25 mouse cellular contexts compared by ENCODE assay signal in the genomic region with DNA sequence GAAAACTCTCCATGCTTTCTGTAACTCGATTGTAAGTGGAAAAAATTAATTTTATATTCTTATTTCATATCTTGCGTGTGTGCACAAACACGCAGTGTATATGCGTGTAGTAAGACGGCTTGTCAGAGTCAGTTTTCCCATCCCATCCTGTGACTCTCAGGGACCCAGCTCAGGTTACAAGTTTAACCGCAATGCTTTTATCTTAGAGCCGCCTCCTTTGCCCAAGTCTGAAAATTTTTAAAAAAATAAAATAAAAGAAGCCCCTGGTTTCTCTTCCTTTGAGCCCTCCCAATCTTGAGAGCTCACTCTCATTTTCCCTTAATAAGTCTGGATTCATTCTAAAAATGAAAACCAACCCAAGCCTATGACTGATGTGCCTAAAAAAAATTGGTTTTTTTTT.
DNase-seq lines count a peak whose midpoint lies in the region; ATAC-seq and TF ChIP-seq lines count a peak whose summit lies in the region.
"Had no signal": no experiment of that assay in that cellular context is flagged by ENCODE, and none has a peak within 500 bp of the region (broad histone marks: within the 10 kb centered on the region; RNA-seq: fewer than 3 reads in every experiment).

No protein-coding gene starts in this region.

- peak; percentile 46; the same call in 1 of the 2 replicates for ATAC-seq in hindbrain, embryonic 11.5 days (ENCODE audit: low FRiP score)
- no peak for ATAC-seq in hindbrain, postnatal 0 days
- ATAC-seq in midbrain, embryonic 16.5 days, result no peak

- WGBS in hindbrain, embryonic 11.5 days, result 17% methylated on average over 7 of the region's 7 CpGs
- WGBS in hindbrain, postnatal 0 days, result 21% methylated on average over 7 of the region's 7 CpGs
- WGBS in midbrain, embryonic 10.5 days, result 23% methylated on average over 7 of the region's 7 CpGs
- 11% methylated on average over 7 of the region's 7 CpGs for whole genome bisulfite sequencing in midbrain, embryonic 16.5 days

- TF ChIP-seq CTCF in hindbrain, postnatal 0 days (IDR thresholded peaks at IDR 0.05; ENCODE audit: low read depth), result no peak

- H3K9ac ChIP-seq in hindbrain, embryonic 11.5 days (ENCODE audit: low read depth, low read length), result no peak overlapping the region
- no peak overlapping the region for H3K9ac ChIP-seq in hindbrain, postnatal 0 days (replicated peaks; ENCODE audit: low read length)
- no peak overlapping the region for H3K9ac ChIP-seq in midbrain, embryonic 16.5 days (ENCODE audit: low read depth, low read length)
- H3K9ac ChIP-seq: embryonic facial prominence, embryonic 15.5 days; forebrain, embryonic 12.5 days; forebrain, postnatal 0 days; limb, embryonic 15.5 days; liver, embryonic 13.5 days; neural tube, embryonic 15.5 days had no signal

- peaks cover 8% of the 10 kb centered on the region for H3K4me1 ChIP-seq in hindbrain, embryonic 11.5 days (replicated peaks; ENCODE audit: control insufficient read depth, insufficient read depth, low read length)
- H3K4me1 ChIP-seq in hindbrain, postnatal 0 days (ENCODE audit: insufficient read depth, low read length), result peaks cover 16% of the 10 kb centered on the region
- H3K4me1 ChIP-seq in midbrain, embryonic 10.5 days, result peaks cover 56% of the 10 kb centered on the region
- peaks cover 18% of the 10 kb centered on the region for H3K4me1 ChIP-seq in midbrain, embryonic 16.5 days (ENCODE audit: control insufficient read depth, insufficient read depth, low read length)
- H3K4me1 ChIP-seq: liver, embryonic 13.5 days had no signal

- H3K27me3 ChIP-seq in hindbrain, embryonic 11.5 days (ENCODE audit: control insufficient read depth, insufficient read depth, low read length), result no peaks in the 10 kb centered on the region; the same call in 1 of the 2 replicates
- 0 out of 2 replicates have a peak, but pooled peaks cover 9% of the 10 kb centered on the region for H3K27me3 ChIP-seq in hindbrain, postnatal 0 days (ENCODE audit: insufficient read depth, low read length)
- H3K27me3 ChIP-seq in midbrain, embryonic 10.5 days (ENCODE audit: low read depth, poor library complexity, severe bottlenecking), result peaks cover 75% of the 10 kb centered on the region
- no peaks in the 10 kb centered on the region; the same call in 1 of the 2 replicates for H3K27me3 ChIP-seq in midbrain, embryonic 16.5 days (ENCODE audit: control insufficient read depth, insufficient read depth, low read depth, low read length)
- H3K27me3 ChIP-seq: limb, embryonic 15.5 days; liver, embryonic 13.5 days had no signal

- H3K36me3 ChIP-seq in hindbrain, embryonic 11.5 days (ENCODE audit: control insufficient read depth, insufficient read depth, low read length), result no peaks in the 10 kb centered on the region
- H3K36me3 ChIP-seq in hindbrain, postnatal 0 days (ENCODE audit: insufficient read depth, low read length), result no peaks in the 10 kb centered on the region
- no peaks in the 10 kb centered on the region for H3K36me3 ChIP-seq in midbrain, embryonic 10.5 days
- no peaks in the 10 kb centered on the region for H3K36me3 ChIP-seq in midbrain, embryonic 16.5 days (ENCODE audit: control insufficient read depth, insufficient read depth, low read length)
- H3K36me3 ChIP-seq: embryonic facial prominence, embryonic 15.5 days; forebrain, embryonic 12.5 days; hindbrain, embryonic 13.5 days; limb, embryonic 15.5 days; liver, embryonic 13.5 days; neural tube, embryonic 15.5 days had no signal

- no peaks in the 10 kb centered on the region for H3K9me3 ChIP-seq in hindbrain, embryonic 11.5 days (ENCODE audit: control insufficient read depth, low read length)
- H3K9me3 ChIP-seq in hindbrain, postnatal 0 days (ENCODE audit: low read length), result no peaks in the 10 kb centered on the region
- H3K9me3 ChIP-seq in midbrain, embryonic 10.5 days (replicated peaks), result no peaks in the 10 kb centered on the region
- H3K9me3 ChIP-seq in midbrain, embryonic 16.5 days (replicated peaks; ENCODE audit: control insufficient read depth, low read length, poor library complexity, severe bottlenecking), result no peaks in the 10 kb centered on the region
- H3K9me3 ChIP-seq: embryonic facial prominence, embryonic 15.5 days; forebrain, embryonic 12.5 days; hindbrain, embryonic 13.5 days; limb, embryonic 15.5 days; liver, embryonic 13.5 days; neural tube, embryonic 15.5 days had no signal

- no peak overlapping the region for H3K4me2 ChIP-seq in hindbrain, embryonic 11.5 days (replicated peaks; ENCODE audit: low read depth, low read length)
- no peak overlapping the region for H3K4me2 ChIP-seq in hindbrain, postnatal 0 days (ENCODE audit: low read depth, low read length)
- no peak overlapping the region for H3K4me2 ChIP-seq in midbrain, embryonic 16.5 days (ENCODE audit: low read length)
- H3K4me2 ChIP-seq: embryonic facial prominence, embryonic 15.5 days; forebrain, embryonic 12.5 days; hindbrain, embryonic 13.5 days; limb, embryonic 15.5 days; liver, embryonic 13.5 days; neural tube, embryonic 15.5 days had no signal

- no peak overlapping the region for H3K27ac ChIP-seq in hindbrain, embryonic 11.5 days (ENCODE audit: low read depth, low read length)
- H3K27ac ChIP-seq in hindbrain, postnatal 0 days, result no peak overlapping the region
- H3K27ac ChIP-seq in midbrain, embryonic 10.5 days (replicated peaks), result peak overlapping the region; percentile 46; the same call in 1 of the 2 replicates
- H3K27ac ChIP-seq in midbrain, embryonic 16.5 days (ENCODE audit: low read length), result no peak overlapping the region
- H3K27ac ChIP-seq: forebrain, embryonic 12.5 days; kidney, postnatal 0 days; liver, embryonic 13.5 days had no signal

- DNase-seq in embryo, embryonic 10 days (ENCODE audit: low spot score), result peak; percentile 52
- no peak for DNase-seq in embryo, embryonic 11 days
- DNase-seq in hindbrain, embryonic 11.5 days (ENCODE audit: low spot score), result no peak
- DNase-seq in hindbrain, postnatal 0 days (ENCODE audit: low spot score), result no peak
- no peak for DNase-seq in midbrain, embryonic 10.5 days (ENCODE audit: low spot score)
- peak; percentile 75 for DNase-seq in 416B (ENCODE audit: low read depth)
- no peak for DNase-seq in ovary, postnatal 14 days (ENCODE audit: low spot score)
- DNase-seq: adrenal gland, postnatal 25 days; forebrain, postnatal 0 days; gastrocnemius, postnatal 10 days; heart, postnatal 14 days; kidney, adult 2 months; kidney, postnatal 4 days; liver, embryonic 13.5 days; lung, adult 2 months; lung, postnatal 14 days; right cerebral cortex, postnatal 25 days; thymus, postnatal 14 days had no signal

- no peak overlapping the region for H3K4me3 ChIP-seq in hindbrain, embryonic 11.5 days (ENCODE audit: low read depth, low read length)
- no peak overlapping the region for H3K4me3 ChIP-seq in hindbrain, postnatal 0 days (ENCODE audit: low read length)
- H3K4me3 ChIP-seq in midbrain, embryonic 10.5 days, result no peak overlapping the region
- no peak overlapping the region for H3K4me3 ChIP-seq in midbrain, embryonic 16.5 days (ENCODE audit: low read depth, low read length)
- H3K4me3 ChIP-seq: embryonic facial prominence, embryonic 15.5 days; forebrain, embryonic 12.5 days; hindbrain, embryonic 13.5 days; limb, embryonic 15.5 days; liver, embryonic 13.5 days; neural tube, embryonic 15.5 days had no signal

Comparison
In these comparisons a context has a peak if more than half of its experiments do, and no peak if none do; other contexts are left out.
1. DNase-seq: peak in embryo, embryonic 10 days (single experiment) and 416B (single experiment); none in embryo, embryonic 11 days (single experiment), hindbrain, embryonic 11.5 days (single experiment), hindbrain, postnatal 0 days (single experiment), midbrain, embryonic 10.5 days (single experiment) and ovary, postnatal 14 days (single experiment).